Mouse (Mus musculus): Measurements from ENCODE around the gene Myrip.

Myrip gene

DNA sequence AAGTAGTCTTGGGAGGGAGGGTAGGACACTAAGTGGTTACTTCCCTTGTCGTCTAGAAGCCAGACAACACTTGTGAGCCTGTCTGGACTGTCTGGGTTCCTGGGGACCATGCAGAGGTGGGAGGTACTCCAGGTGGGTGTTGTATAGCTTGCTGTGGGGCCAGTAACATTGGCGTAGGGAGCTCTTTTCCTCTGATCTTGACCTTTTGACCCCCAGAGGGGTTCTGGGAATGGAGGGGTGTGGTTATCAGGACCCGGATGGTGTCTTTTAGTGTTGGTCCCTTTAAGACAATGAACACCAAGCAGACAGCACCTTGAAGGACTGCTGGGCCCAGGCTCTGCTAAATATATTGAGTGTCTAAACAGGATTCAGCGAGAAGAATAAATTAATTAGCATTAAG, 36.9 kb downstream of the Myrip start:
- DNase-seq = no peak

DNA sequence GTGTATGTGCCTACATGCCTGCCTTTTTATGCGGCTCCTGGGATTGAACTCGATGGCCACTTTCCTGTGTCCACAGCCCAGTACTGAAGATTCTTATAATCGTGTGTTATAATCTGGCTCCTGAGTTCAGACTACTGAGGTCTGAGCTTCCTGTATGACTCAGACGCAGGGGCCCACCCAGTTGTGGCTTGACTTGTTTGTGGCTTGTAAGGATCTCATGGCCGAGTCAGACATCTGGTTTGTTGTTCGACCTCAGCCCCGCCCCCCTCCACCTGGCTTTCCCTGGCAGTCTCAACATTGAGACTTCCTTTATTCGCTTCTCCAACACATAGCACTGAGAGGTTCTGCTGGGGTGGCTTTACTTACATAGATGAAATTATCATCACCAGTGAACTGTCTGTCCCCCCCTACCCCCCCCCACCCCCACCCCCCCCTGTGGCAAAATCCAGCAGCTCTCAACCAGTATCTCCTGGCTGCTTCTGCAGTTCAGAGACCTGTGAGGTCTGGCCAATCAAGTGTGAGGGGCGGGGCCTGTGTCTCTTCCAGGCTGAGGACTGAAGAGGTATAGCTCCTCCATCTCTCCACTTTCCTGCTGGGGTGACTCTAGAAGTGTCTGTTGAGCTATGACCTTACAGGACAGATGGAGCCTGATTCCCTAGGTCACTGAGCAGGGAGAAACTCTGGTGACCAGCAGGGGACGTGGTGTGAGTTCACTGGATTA, 38.8 kb downstream of the Myrip start:
- DNase-seq = no peak

DNA sequence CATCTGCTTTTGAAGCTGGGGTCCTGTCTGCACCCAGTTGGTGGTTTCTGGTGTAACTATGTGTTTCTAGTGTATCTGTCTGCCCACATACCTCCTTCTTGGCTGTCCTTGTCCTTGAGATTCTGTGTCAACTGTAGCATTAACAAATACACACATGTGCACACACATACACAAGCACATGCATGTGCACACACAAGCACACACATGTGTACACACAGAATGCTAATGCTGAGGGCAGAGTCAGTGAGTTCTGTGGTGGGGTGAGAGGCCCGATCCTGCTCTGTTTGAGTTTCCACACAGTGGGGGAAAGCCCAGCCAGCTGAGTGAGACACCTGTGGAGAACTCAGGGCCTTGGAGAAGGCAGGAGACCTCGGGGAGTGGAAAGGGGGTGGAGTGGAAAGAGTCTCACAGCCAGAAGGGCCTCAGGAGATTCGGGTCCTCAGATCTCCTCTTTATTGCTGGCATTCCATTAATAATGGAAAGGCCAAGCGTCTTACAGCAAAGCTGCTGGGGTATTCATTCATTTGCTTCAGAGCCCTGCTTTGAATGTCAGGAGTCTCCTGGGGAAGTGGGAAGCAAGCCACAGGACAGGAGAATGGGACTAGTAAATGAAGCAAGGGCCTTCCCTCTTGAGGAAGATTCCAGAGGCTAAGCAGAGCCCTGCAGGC, 41.9 kb downstream of the Myrip start:
- no peak for DNase-seq

DNA sequence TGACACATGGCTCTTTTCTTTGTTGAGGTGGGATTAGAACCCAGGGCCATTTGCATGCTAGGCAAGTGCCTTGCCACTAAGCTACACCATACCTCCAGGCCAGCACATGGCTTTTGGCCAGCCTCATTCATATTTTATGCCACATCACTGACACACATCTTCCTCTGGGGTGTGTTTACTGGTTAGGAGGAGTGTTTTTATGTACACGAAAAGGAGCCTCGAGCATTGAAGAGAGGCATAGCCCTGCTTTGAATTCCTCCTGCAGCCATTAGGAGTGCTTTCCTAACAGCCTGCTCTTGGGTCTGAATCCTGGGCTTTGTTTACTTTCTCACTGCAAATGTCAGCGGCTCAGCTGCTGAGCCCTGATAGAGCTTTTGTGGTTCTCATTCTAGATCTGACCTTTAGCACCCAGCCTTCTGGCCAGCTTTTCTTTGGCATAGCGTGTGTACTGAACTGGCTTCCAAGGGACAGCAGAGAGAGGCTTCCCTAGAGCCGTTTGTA, 44.4 kb downstream of the Myrip start:
- DNase-seq = peak; percentile 63

- peak; percentile 13 for DNase-seq
These were observed 47.8 kb downstream of the Myrip start for GRCm38 (mm10) chr9:120349145-120349544.

DNA sequence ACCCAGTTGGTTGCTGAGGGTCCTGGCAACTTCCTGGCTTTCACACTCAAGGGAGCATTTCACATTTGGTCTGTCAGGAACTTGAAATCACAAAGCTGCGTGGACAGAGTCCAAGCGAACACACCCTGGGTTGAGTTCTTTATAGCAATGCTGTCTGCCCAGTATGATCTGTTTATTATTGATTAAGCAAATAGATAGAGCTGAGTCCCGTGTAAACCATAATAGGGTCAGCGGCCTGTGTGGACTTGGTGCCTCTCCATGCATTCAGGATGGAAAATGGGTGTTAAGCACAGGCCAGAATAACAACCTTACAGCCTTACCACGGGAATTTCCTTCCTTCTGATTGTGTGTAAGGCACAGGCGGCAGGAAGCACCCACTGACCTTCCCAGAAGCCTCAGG, 49.0 kb downstream of the Myrip start:
- peak; percentile 20 for DNase-seq

GRCm38 (mm10) chr9:120351061-120351460, 49.7 kb downstream of the Myrip start:
- DNase-seq = peak; percentile 28

DNA sequence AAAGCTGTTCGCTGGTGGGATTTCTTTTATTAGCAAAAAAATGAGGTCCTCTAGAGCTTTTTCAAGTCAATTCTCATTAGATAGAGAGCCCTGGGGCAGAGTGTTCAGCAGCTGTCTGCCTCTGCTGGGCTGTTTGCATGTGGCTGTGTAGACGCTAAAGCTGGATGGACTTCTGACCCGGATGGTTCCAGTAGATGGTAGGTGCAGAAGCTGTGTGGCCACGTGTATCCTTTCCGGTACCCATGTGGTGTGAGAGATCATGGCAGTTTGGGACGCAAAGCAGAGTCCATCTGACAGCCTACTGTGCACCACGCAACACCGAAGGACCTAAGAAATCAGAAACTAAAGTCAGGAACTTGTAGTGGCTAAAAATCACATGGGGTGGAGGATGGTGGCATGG, 50.2 kb downstream of the Myrip start:
- DNase-seq = no peak

- DNase-seq = no peak
These were observed 51.7 kb downstream of the Myrip start for GRCm38 (mm10) chr9:120353036-120353435.

- DNase-seq = no peak
These were observed 52.7 kb downstream of the Myrip start for GRCm38 (mm10) chr9:120353967-120354366.

- DNase-seq = no peak
These were observed 53.4 kb downstream of the Myrip start for GRCm38 (mm10) chr9:120354550-120355345.

DNA sequence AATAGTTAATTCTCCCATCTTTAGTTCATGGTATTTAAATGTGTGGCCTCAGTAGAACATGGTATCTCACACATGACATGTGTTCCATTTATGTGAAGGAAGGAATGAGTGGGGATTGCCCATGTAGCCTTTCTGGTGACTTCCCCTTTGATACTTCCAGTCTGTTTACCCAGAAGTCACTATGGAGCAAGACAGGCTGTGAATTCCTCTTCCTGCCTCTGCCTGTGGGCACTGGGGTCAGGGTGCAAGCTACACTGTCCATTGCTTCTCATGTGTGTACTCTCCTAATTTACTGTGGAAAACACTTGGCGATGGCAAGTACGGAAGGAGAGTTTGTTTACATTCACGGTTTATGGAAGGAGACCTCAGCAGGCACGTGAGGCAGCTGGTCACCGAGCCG, 55.2 kb downstream of the Myrip start:
- no peak for DNase-seq

DNA sequence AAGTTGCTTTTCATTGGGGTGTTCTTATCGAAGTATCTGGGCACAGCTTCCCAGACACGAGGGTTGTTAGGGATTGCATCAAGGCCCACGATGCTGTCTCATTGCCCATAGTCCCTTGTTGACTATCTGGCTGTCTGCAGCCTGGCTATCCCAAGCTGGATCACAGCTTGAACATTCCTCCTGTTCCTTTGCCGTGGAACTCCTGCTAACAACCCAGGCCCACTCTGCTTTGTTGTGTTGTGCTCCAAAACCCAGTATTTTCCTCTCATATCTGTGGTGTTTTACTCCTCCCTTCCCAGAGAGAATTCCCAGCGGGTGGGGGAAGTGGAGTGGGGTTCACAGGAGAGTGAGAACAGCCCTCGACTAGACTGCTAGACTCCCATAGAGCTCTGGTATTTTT, 56.7 kb downstream of the Myrip start:
- no peak for DNase-seq

DNA sequence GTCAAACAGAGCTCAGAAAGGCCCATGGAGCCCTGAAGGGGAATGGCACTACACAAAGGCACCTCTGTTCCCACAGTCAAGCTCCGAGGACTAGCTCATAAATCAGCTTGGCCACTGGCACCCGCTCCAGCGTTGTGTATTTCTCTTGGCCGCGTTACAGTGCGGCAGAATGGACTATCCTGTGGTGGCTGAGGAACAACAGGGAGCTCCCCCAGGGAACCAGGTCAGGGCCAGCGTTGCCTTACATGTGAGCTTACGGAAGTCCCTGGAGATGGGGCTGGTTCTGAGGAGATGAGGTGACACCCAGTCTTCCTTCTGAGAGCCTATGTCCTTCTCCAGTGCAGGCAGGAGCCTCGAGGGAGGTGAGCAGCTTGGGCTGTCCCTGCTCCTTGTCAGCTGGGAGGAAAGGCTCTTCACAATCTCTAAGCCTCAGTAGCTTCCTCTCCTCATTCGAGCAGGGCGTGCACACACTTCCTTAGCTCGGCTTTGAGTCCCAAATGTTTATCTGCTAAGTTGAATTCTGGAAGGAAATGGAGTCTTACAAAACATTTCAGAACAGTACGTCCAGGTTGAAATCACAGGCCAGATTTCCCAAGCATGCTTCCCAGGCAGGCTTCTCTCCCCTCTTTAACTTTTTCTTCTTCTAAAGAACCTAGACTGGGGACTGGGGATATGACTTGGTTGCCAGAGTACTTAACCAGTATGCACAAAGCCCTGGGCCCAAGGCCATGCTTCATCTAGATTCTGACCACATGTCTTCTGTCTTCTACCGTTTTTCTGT, 59.3 kb downstream of the Myrip start:
- peak; percentile 75 for DNase-seq

DNA sequence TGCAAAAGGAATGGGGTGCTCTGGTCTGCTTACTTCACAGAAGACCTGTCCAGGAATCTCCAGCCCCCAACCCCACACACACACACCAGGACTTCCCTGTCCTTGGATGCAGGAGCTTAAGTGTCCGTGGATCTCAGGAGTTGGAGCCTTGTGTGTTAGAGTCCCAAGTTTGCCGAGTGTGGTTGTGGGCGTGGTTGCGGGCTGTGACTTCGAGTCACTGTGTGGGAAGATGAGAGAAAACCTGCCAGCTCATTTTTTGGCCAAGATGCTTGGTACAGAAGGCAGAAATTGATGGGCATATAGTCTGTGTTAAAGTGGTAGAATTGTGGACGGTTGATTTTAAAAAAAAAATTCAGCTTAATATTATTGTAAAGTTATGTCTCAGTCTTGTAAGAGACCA, 60.3 kb downstream of the Myrip start:
- no peak for DNase-seq

DNA sequence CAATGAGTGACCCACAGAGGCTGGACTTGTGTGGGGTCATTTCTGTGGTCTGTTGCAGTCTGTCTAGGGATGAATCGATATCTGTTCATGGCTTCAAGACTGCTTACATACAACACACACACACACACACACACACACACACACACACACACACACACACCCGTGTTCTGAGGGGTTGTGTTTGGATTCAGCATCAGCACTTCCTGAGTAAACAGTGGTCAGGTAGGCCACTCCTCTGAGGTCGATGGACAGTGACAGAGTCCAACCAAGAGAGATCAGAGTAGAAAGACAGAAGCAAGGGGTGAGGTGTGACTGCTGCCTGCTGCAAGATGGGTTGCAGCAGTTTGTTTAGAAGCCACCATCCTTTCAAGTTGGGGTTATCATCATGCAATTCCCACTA, 61.4 kb downstream of the Myrip start:
- no peak for DNase-seq

GRCm38 (mm10) chr9:120364653-120365283, 63.5 kb downstream of the Myrip start:
- DNase-seq = no peak

DNA sequence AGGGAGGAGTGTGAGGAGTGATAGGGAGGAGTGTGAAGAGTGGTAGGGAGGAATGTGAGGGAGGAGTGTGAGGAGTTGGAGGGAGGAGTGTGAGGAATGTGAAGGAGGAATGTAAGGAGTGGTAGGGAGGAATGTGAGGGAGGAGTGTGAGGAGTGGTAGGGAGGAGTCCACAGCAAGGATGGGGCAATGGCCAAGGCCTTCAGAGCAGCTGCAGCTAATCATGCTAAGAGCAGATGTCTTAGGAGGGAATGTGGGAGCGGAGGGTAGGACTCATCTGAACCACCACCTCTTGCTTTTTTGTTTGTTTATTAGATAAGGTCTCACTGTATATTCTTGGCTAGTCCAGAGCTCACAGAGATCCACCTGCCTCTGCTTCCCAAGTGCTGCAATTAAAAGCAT, 66.2 kb downstream of the Myrip start:
- DNase-seq = no peak

- DNase-seq = no peak
These were observed 70.3 kb downstream of the Myrip start for GRCm38 (mm10) chr9:120371633-120372032.

GRCm38 (mm10) chr9:120372347-120372746, 71.0 kb downstream of the Myrip start:
- no peak for DNase-seq

DNA sequence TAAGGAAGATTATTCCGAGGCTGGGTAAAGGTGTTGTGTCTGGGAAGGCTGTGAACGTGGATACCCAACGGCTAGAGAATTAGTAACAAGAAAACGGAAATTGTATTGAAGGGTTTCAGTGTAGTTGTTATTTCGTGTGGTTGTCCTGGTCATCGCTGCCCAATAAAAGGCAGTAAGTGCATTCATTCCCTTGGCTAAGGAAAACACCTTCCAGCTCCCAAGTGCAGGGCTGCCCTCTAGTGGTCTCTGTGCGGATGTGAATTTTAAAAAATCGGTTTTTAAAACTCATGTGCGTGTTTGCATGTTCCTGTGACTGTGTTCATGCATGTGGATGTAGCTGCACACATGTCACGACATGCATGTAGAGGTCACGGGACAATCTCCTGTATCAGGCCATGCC, 76.4 kb downstream of the Myrip start:
- peak; percentile 57 for DNase-seq

DNA sequence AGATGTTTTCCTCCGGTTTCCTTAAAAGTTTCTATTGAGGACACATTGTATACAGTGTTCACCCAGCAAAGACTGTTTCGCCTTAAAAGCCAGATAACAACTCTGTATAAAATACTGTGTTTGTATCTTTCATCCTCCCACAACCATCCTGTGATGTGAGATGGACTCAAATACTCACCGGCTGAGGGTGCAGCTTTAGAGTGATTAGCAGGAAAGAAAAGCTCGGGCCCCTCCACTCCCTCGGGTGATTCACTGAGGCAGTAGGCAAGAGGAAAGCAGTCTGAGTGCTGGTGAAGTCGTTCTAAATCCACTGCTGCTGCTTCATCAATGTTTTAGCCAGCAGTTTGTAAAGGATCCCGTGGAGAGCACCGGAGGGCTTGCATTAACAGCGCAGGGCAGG, 93.9 kb downstream of the Myrip start:
- DNase-seq = no peak
